Mouse (Mus musculus): ENCODE results near the gene Prss8. TPM values are rescaled to one million over a fixed set of nuclear protein-coding genes. Genes with fewer than 3 reads are reported as not detected.

The Prss8 gene
- polyA plus RNA-seq, 1 experiment from 2014 or later = 0.17 TPM

DNA sequence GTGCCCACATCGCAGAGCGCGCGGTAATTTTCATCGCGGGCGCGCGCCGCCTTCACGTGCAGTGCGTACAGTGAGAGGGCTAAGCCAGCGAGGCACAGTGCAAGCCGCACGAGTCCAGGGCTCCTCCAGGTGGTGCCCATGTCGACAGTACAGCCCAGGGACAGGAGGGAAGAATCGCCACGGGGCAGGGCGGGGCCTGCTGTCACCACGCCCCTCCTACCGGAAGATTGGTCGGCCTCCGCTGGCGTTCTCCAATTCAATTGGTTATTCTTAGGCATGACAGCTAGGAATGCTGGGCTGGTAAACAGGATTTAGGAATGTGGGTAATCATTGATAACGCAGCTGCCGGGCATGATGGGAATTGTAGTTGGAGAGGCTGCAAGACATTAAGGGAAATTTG is 34.5 kb downstream of the Prss8 start, which contains the start of the genes Gm21974 and Vkorc1:
Gm21974 (minus strand) TSS at position 13 of the 400 bp plus-strand sequence.
Vkorc1 (minus strand) TSS at position 176 of the 400 bp plus-strand sequence.
- H3K27ac ChIP-seq (ENCODE audit: low read depth, low read length) = peak within 1 kb of the TSS; percentile 40; the same call in 1 of the 2 replicates
- H3K4me3 ChIP-seq (ENCODE audit: low read depth, low read length) = peak within 1 kb of the TSS; percentile 53
- peak; percentile 98 for DNase-seq (ENCODE audit: low spot score)
- no peaks in the 10 kb centered on the region for H3K9me3 ChIP-seq (replicated peaks; ENCODE audit: control insufficient read depth, low read length)
- peak; percentile 98 for ATAC-seq
- H3K4me1 ChIP-seq (ENCODE audit: control insufficient read depth, insufficient read depth, low read length) = peaks cover 7% of the 10 kb centered on the region
- H3K4me2 ChIP-seq (ENCODE audit: low read length) = peak within 1 kb of the TSS; percentile 82
- H3K27me3 ChIP-seq (replicated peaks; ENCODE audit: control insufficient read depth, insufficient read depth, low read length) = no peaks in the 10 kb centered on the region
- H3K36me3 ChIP-seq (ENCODE audit: control insufficient read depth, insufficient read depth, low read length) = peaks cover 12% of the 10 kb centered on the region
- H3K9ac ChIP-seq (ENCODE audit: low read length) = peak within 1 kb of the TSS; percentile 67
- under 1% methylated on average over 26 of the region's 26 CpGs for WGBS

DNA sequence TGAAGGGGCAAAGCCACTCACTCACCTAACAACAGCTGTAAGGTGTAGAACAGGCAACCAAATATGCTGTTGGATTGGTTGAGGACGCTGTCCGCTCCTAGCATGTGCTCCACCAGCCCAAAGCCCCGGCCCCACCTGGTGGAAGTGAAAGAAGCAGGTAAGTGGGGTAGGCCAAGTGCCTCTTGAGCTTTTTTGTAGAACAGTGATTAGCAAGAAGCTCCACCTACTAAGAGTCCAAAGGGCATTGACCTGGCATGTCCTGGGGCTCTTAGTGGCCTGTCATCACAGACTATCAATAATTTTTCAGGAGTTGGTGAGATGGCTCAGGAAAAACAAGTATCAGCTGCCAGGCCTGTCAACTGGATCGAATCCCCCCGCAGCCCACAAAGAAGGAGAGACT is 35.4 kb downstream of the Prss8 start:
- WGBS = 81% methylated on average over 5 of the region's 5 CpGs
- no peak for DNase-seq (ENCODE audit: low spot score)
- no peaks in the 10 kb centered on the region for H3K27me3 ChIP-seq (replicated peaks; ENCODE audit: control insufficient read depth, insufficient read depth, low read length)
- peak overlapping the region; percentile 82 for H3K4me2 ChIP-seq (ENCODE audit: low read length)
- H3K9ac ChIP-seq (ENCODE audit: low read length) = no peak overlapping the region; the same call in 1 of the 2 replicates
- H3K4me3 ChIP-seq (ENCODE audit: low read depth, low read length) = peak overlapping the region; percentile 53
- H3K4me1 ChIP-seq (ENCODE audit: control insufficient read depth, insufficient read depth, low read length) = peaks cover 7% of the 10 kb centered on the region
- no peak overlapping the region for H3K27ac ChIP-seq (ENCODE audit: low read depth, low read length)
- no peak for ATAC-seq
- no peaks in the 10 kb centered on the region for H3K9me3 ChIP-seq (replicated peaks; ENCODE audit: control insufficient read depth, low read length)
- peaks cover 22% of the 10 kb centered on the region for H3K36me3 ChIP-seq (ENCODE audit: control insufficient read depth, insufficient read depth, low read length)

GRCm38 (mm10) chr7:127890798-127891197 is 39.1 kb downstream of the Prss8 start, which contains the start of gene Prss53:
TSS of gene Prss53 (minus strand) at chr7:127890970.
- H3K27me3 ChIP-seq (replicated peaks; ENCODE audit: control insufficient read depth, insufficient read depth, low read length) = no peaks in the 10 kb centered on the region
- DNase-seq (ENCODE audit: low spot score) (no peak), ATAC-seq (no peak)
- H3K27ac ChIP-seq (ENCODE audit: low read depth, low read length) = no peak within 1 kb of the TSS
- 34% methylated on average over 4 of the region's 4 CpGs for WGBS
- H3K36me3 ChIP-seq (ENCODE audit: control insufficient read depth, insufficient read depth, low read length) = peaks cover 58% of the 10 kb centered on the region
- H3K4me2 ChIP-seq (ENCODE audit: low read length) = no peak within 1 kb of the TSS
- no peaks in the 10 kb centered on the region for H3K9me3 ChIP-seq (replicated peaks; ENCODE audit: control insufficient read depth, low read length)
- no peak within 1 kb of the TSS for H3K4me3 ChIP-seq (ENCODE audit: low read depth, low read length)
- H3K9ac ChIP-seq (ENCODE audit: low read length) = no peak within 1 kb of the TSS
- H3K4me1 ChIP-seq (ENCODE audit: control insufficient read depth, insufficient read depth, low read length) = peaks cover 7% of the 10 kb centered on the region

GRCm38 (mm10) chr7:127888821-127889220 is 41.1 kb downstream of the Prss8 start:
- no peak for ATAC-seq
- Histone ChIP-seq H3K36me3 (ENCODE audit: control insufficient read depth, insufficient read depth, low read length) (peaks cover 78% of the 10 kb centered on the region), H3K4me2 (ENCODE audit: low read length) (no peak overlapping the region), H3K27me3 (replicated peaks; ENCODE audit: control insufficient read depth, insufficient read depth, low read length) (no peaks in the 10 kb centered on the region), H3K27ac (ENCODE audit: low read depth, low read length) (no peak overlapping the region), H3K9me3 (replicated peaks; ENCODE audit: control insufficient read depth, low read length) (no peaks in the 10 kb centered on the region), H3K9ac (ENCODE audit: low read length) (no peak overlapping the region), H3K4me3 (ENCODE audit: low read depth, low read length) (no peak overlapping the region), H3K4me1 (ENCODE audit: control insufficient read depth, insufficient read depth, low read length) (peaks cover 2% of the 10 kb centered on the region; the same call in 1 of the 2 replicates)
- DNase-seq (ENCODE audit: low spot score) = no peak
- WGBS = 73% methylated on average over 3 of the region's 3 CpGs

DNA sequence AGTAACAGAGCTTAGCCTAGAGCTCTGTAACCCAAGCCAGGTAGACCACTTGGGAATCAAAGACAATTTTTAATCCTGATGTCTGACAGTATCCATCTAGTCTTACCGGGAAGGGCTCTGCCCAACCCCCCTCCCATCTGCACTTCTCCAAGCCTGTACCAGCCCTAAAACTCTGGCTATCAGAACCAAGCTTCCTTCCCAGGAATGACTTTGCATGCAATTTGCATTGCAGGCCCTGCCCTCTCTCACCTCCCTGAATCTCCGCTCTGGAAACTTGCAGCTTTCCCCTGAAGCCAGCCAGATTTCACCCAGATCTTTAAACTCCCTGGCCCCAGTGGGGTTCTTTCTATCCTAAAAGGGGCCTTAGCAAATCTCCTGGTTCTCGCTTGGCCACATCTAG is 42.1 kb downstream of the Prss8 start:
- H3K4me1 ChIP-seq (ENCODE audit: control insufficient read depth, insufficient read depth, low read length) = peaks cover 2% of the 10 kb centered on the region; the same call in 1 of the 2 replicates
- ATAC-seq = no peak
- H3K9ac ChIP-seq (ENCODE audit: low read length) = no peak overlapping the region
- H3K27me3 ChIP-seq (replicated peaks; ENCODE audit: control insufficient read depth, insufficient read depth, low read length) = no peaks in the 10 kb centered on the region
- H3K4me2 ChIP-seq (ENCODE audit: low read length) = no peak overlapping the region
- H3K9me3 ChIP-seq (replicated peaks; ENCODE audit: control insufficient read depth, low read length) = no peaks in the 10 kb centered on the region
- 91% methylated on average over 3 of the region's 3 CpGs for WGBS
- peaks cover 87% of the 10 kb centered on the region for H3K36me3 ChIP-seq (ENCODE audit: control insufficient read depth, insufficient read depth, low read length)
- no peak overlapping the region for H3K4me3 ChIP-seq (ENCODE audit: low read depth, low read length)
- no peak overlapping the region for H3K27ac ChIP-seq (ENCODE audit: low read depth, low read length)
- DNase-seq (ENCODE audit: low spot score) = no peak

- WGBS = 80% methylated on average over 8 of the region's 8 CpGs
- peaks cover 88% of the 10 kb centered on the region for H3K36me3 ChIP-seq (ENCODE audit: control insufficient read depth, insufficient read depth, low read length)
Observed at GRCm38 (mm10) chr7:127887191-127887590, 42.7 kb downstream of the Prss8 start.

DNA sequence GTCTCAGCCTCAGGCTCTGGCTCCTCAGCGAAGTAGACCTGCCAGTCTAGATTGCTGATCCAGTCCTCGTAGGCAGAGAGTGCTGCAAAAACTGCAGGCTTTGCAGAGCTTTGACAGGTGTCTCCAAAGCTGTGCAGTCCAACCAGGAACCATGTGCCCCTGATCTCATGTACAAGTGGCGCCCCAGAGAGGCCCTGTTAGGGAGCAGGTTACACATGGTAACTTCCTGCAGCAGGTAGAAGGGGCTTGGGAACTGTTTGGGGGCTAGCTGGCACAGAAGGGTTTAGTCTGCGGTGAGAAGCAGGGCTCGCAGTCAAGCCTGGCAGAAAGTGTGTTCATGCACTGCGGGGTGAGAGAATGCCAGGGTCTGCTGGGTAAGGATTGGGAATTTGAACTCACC is 43.4 kb downstream of the Prss8 start:
- H3K4me2 ChIP-seq (ENCODE audit: low read length) = no peak overlapping the region
- H3K4me3 ChIP-seq (ENCODE audit: low read depth, low read length) = no peak overlapping the region
- no peak for DNase-seq (ENCODE audit: low spot score)
- no peaks in the 10 kb centered on the region for H3K27me3 ChIP-seq (replicated peaks; ENCODE audit: control insufficient read depth, insufficient read depth, low read length)
- peaks cover 2% of the 10 kb centered on the region; the same call in 1 of the 2 replicates for H3K4me1 ChIP-seq (ENCODE audit: control insufficient read depth, insufficient read depth, low read length)
- no peak for ATAC-seq
- peaks cover 95% of the 10 kb centered on the region for H3K36me3 ChIP-seq (ENCODE audit: control insufficient read depth, insufficient read depth, low read length)
- H3K9ac ChIP-seq (ENCODE audit: low read length) = no peak overlapping the region
- no peak overlapping the region for H3K27ac ChIP-seq (ENCODE audit: low read depth, low read length)
- 93% methylated on average over 6 of the region's 6 CpGs for WGBS
- H3K9me3 ChIP-seq (replicated peaks; ENCODE audit: control insufficient read depth, low read length) = no peaks in the 10 kb centered on the region

More at GRCm38 (mm10) chr7:127887191-127887590, 42.7 kb downstream of the Prss8 start:
- Histone ChIP-seq H3K4me1 (ENCODE audit: control insufficient read depth, insufficient read depth, low read length) (peaks cover 2% of the 10 kb centered on the region; the same call in 1 of the 2 replicates), H3K27ac (ENCODE audit: low read depth, low read length) (no peak overlapping the region), H3K9ac (ENCODE audit: low read length) (no peak overlapping the region), H3K4me3 (ENCODE audit: low read depth, low read length) (no peak overlapping the region), H3K4me2 (ENCODE audit: low read length) (no peak overlapping the region), H3K9me3 (replicated peaks; ENCODE audit: control insufficient read depth, low read length) (no peaks in the 10 kb centered on the region), H3K27me3 (replicated peaks; ENCODE audit: control insufficient read depth, insufficient read depth, low read length) (no peaks in the 10 kb centered on the region)
- DNase-seq (ENCODE audit: low spot score) = no peak
- ATAC-seq = no peak

DNA sequence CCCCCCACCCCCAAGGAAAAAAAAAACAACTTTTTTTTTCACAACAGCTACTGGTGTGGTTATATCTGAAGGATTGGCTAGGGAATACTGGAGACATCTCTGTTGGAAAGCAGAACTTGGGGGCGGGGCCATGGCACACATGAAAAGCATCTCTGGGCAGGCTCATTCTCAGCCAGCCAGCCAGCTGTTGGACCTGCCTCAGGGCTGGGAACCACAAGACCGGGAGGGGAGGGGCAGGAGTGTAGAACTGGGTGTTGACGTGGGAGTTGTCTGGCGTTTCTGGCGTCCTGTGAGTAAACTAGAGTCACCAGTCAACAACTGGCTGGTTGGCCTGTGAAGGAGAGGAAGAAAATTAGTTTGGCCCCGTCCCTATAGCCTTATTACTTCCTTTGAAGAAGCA is 44.0 kb downstream of the Prss8 start:
- Histone ChIP-seq H3K9ac (ENCODE audit: low read length) (no peak overlapping the region), H3K36me3 (ENCODE audit: control insufficient read depth, insufficient read depth, low read length) (peaks cover 98% of the 10 kb centered on the region)

DNA sequence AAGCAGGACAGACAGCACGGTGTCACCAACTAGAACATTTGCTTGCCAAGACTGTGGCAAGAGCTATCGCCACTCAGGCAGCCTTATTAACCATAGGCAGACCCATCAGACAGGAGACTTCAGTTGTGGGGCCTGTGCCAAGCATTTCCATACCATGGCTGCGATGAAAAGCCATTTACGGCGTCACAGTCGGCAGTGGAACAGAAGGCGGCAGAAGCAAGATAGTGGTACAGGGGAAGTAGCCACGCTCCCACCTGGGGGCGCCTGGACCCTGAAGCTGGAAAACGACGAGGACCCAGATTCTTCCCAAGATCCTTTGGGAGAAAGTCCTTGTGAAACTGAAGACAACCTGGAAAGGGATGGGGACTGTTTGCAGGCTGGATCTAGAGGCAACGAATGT is 49.5 kb downstream of the Prss8 start:
- Histone ChIP-seq H3K4me2 (ENCODE audit: low read length) (no peak overlapping the region), H3K4me3 (ENCODE audit: low read depth, low read length) (no peak overlapping the region), H3K27me3 (replicated peaks; ENCODE audit: control insufficient read depth, insufficient read depth, low read length) (no peaks in the 10 kb centered on the region), H3K9ac (ENCODE audit: low read length) (no peak overlapping the region), H3K27ac (ENCODE audit: low read depth, low read length) (no peak overlapping the region), H3K36me3 (ENCODE audit: control insufficient read depth, insufficient read depth, low read length) (peaks cover 76% of the 10 kb centered on the region), H3K4me1 (ENCODE audit: control insufficient read depth, insufficient read depth, low read length) (peaks cover 9% of the 10 kb centered on the region), H3K9me3 (replicated peaks; ENCODE audit: control insufficient read depth, low read length) (no peaks in the 10 kb centered on the region)
- no peak for ATAC-seq
- 89% methylated on average over 12 of the region's 12 CpGs for WGBS
- no peak for DNase-seq (ENCODE audit: low spot score)

More for the DNA sequence above, 44.0 kb downstream of the Prss8 start:
- Histone ChIP-seq H3K9me3 (replicated peaks; ENCODE audit: control insufficient read depth, low read length) (no peaks in the 10 kb centered on the region), H3K27ac (ENCODE audit: low read depth, low read length) (no peak overlapping the region), H3K4me3 (ENCODE audit: low read depth, low read length) (no peak overlapping the region), H3K4me1 (ENCODE audit: control insufficient read depth, insufficient read depth, low read length) (peaks cover 2% of the 10 kb centered on the region; the same call in 1 of the 2 replicates), H3K27me3 (replicated peaks; ENCODE audit: control insufficient read depth, insufficient read depth, low read length) (no peaks in the 10 kb centered on the region), H3K4me2 (ENCODE audit: low read length) (no peak overlapping the region)
- 78% methylated on average over 6 of the region's 6 CpGs for WGBS
- DNase-seq (ENCODE audit: low spot score) (no peak), ATAC-seq (no peak)
